Mouse (Mus musculus) megakaryocyte, embryonic 14.5 days (primary cell): ENCODE data around the gene Pde6h.

Experiments used
- FLI1 ChIP-seq: IDR thresholded peaks from 2 replicates; pipeline ENCODE4 v1.6.1; 2012; ENCODE audit warnings: low read length, inconsistent platforms, mixed read lengths
- GATA1 ChIP-seq: IDR thresholded peaks from 3 replicates; pipeline ENCODE4 v1.6.1; 2012; ENCODE audit warnings: mixed read lengths, low read length, inconsistent platforms, borderline replicate concordance

DNA sequence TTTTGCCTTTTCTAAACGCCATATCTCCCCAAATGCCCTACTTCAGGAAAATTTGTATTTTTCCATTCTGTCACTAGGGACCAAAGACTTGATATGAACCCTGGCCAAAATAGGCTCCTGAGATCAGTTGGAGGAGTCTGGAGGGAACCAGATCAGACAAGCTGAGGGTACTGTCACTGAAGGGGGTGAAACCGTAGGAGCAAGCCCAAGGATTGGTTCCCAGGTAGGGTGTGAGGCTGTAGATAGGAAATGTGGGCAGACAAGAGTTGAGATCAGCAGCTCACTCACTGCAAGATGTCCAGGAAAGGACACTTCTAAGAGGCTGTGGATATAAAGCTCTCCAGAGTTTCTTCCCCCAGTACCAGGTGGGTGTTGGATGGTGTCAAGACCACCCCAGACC lies 31.6 kb upstream of the Pde6h start:
- TF ChIP-seq GATA1 (no peak), FLI1 (no peak)
